Mouse (Mus musculus): ENCODE measurements around the gene Olfr373. TPM values are rescaled to one million over a fixed set of nuclear protein-coding genes. Genes with fewer than 3 reads are reported as not detected.

Gene Olfr373
- polyA plus RNA-seq, 1 experiment from 2014 or later, result not detected

DNA sequence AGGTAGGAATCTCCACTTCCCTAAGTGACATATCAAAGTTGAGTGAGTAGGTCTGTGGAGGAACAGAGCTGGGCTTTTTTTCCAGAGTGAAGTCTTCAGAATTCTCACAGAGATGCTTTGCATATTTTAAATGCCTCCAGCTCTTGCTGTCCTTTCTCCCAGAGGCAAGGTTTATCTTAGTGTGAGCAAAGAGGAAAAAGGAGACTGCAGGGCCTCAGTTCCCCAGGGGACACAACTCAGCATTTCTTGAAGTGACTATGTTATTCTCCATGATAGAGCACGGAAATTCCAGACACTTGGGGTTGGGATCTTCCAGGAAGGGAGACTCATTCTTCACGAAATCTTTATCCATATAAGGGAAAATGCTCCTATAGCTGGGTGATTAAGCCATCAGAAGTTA lies 64.3 kb downstream of the Olfr373 start:
- ATAC-seq (ENCODE audit: insufficient number of reproducible peaks, low FRiP score), result no peak
- no peak overlapping the region for H3K4me3 ChIP-seq
- WGBS, result 37% methylated on average over 2 of the region's 2 CpGs
- H3K4me1 ChIP-seq (replicated peaks), result peaks cover 33% of the 10 kb centered on the region
- no peak overlapping the region for H3K4me2 ChIP-seq
- H3K27ac ChIP-seq (ENCODE audit: poor library complexity, severe bottlenecking), result peak overlapping the region; percentile 51
- no peaks in the 10 kb centered on the region for H3K27me3 ChIP-seq (replicated peaks)
- no peak overlapping the region for H3K9ac ChIP-seq
- peaks cover 93% of the 10 kb centered on the region for H3K36me3 ChIP-seq
- no peaks in the 10 kb centered on the region for H3K9me3 ChIP-seq (replicated peaks)

DNA sequence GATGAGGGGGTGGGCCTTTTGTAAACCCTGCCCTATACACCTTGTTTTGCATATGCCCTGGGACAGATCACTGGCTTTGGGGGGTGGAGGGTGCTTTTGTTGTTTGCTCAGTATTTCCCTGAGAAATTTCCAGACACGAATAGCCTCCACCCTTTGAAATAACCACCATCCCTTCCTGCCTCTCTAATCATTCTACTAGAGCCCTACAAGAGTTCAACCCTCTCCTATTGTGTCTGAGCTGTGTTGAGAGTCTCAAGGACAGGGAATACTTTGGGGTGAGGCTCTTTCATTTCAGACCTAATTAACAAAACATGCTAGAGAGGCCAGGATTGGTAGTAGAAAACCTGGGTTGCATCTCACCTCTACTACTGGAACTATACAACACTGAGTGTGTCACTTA lies 66.1 kb downstream of the Olfr373 start:
- Histone ChIP-seq H3K27me3 (replicated peaks) (no peaks in the 10 kb centered on the region), H3K9ac (no peak overlapping the region), H3K9me3 (replicated peaks) (no peaks in the 10 kb centered on the region), H3K27ac (ENCODE audit: poor library complexity, severe bottlenecking) (no peak overlapping the region), H3K4me1 (replicated peaks) (peaks cover 30% of the 10 kb centered on the region), H3K36me3 (peaks cover 92% of the 10 kb centered on the region), H3K4me3 (no peak overlapping the region), H3K4me2 (no peak overlapping the region)
- no peak for ATAC-seq (ENCODE audit: insufficient number of reproducible peaks, low FRiP score)
- 63% methylated on average over 1 of the region's 1 CpGs for WGBS

DNA sequence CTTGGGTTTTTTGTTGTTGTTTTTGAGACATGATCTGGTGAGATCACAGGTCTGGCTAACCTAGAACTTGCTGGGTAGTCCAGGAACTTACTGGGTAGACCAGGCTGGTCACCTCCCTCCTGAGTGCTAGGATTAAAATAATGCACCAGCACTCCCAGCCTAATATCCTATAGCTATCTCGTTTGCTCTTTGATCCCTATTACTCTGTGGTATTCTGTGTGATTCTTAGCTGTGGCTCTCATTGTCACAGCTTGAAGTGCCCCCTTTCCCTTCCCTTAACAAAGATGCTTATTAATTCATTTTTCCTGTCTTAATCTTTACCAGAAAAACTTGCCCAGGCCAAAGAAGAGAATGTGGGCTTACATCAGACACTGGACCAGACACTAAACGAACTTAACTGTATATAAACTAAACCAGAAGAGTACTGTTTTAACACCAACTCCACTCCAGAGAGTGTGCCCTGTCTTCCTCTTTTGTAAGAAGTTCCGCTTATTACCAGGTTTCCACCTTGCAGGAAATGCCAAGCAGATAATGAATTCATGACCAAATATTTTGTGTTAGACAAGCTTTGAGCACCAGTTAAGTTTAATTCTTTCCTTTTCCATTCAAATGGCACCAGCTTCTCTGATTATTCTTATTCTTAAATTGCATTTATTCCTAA lies 68.6 kb downstream of the Olfr373 start:
- Histone ChIP-seq H3K4me3 (no peak overlapping the region), H3K36me3 (peaks cover 75% of the 10 kb centered on the region), H3K9ac (no peak overlapping the region), H3K4me1 (replicated peaks) (peaks cover 11% of the 10 kb centered on the region), H3K27ac (ENCODE audit: poor library complexity, severe bottlenecking) (no peak overlapping the region), H3K4me2 (no peak overlapping the region), H3K27me3 (replicated peaks) (no peaks in the 10 kb centered on the region), H3K9me3 (replicated peaks) (no peaks in the 10 kb centered on the region)
- WGBS, result 79% methylated on average over 3 of the region's 3 CpGs
- ATAC-seq (ENCODE audit: insufficient number of reproducible peaks, low FRiP score), result no peak

Other genes starting within 250 kb of the Olfr373 start
- 4.4 and 5.9 TPM in 2 replicates for gene Zfp709, start 201.2 kb upstream of the Olfr373 start, polyA plus RNA-seq (2016; fragmentation: Nextera tagmentation; extraction: Ambion mirVana)
- gene Zfp882, start 174.6 kb upstream of the Olfr373 start, polyA plus RNA-seq (2016; fragmentation: Nextera tagmentation; extraction: Ambion mirVana), result 2.4 and 2.9 TPM in 2 replicates
- 28.1 and 30.1 TPM in 2 replicates for gene Zfp617, start 174.5 kb upstream of the Olfr373 start, polyA plus RNA-seq (2016; fragmentation: Nextera tagmentation; extraction: Ambion mirVana)
- gene Zfp961, start 132.1 kb upstream of the Olfr373 start, polyA plus RNA-seq (2016; fragmentation: Nextera tagmentation; extraction: Ambion mirVana), result 14.6 and 14.9 TPM in 2 replicates
- 0.18 and 0.32 TPM in 2 replicates for gene Cyp4f18, start 73.6 kb upstream of the Olfr373 start, polyA plus RNA-seq (2016; fragmentation: Nextera tagmentation; extraction: Ambion mirVana)
- not detected in 2 replicates for gene Olfr372, start 42.0 kb upstream of the Olfr373 start, polyA plus RNA-seq (2016; fragmentation: Nextera tagmentation; extraction: Ambion mirVana)
- 0.14 TPM in 1 of 2 replicates, not detected in the other for gene Olfr374, start 23.9 kb downstream of the Olfr373 start, polyA plus RNA-seq (2016; fragmentation: Nextera tagmentation; extraction: Ambion mirVana)
- 399 and 414 TPM in 2 replicates for gene Tpm4, start 51.8 kb downstream of the Olfr373 start, polyA plus RNA-seq (2016; fragmentation: Nextera tagmentation; extraction: Ambion mirVana)
- gene Rab8a, start 78.0 kb downstream of the Olfr373 start, polyA plus RNA-seq (2016; fragmentation: Nextera tagmentation; extraction: Ambion mirVana), result 72.5 and 77.5 TPM in 2 replicates
- 0.09 TPM in 1 of 2 replicates, not detected in the other for gene Hsh2d, start 106.5 kb downstream of the Olfr373 start, polyA plus RNA-seq (2016; fragmentation: Nextera tagmentation; extraction: Ambion mirVana)
- gene Cib3, start 129.7 kb downstream of the Olfr373 start, polyA plus RNA-seq (2016; fragmentation: Nextera tagmentation; extraction: Ambion mirVana), result not detected in 2 replicates
- not detected in 2 replicates for gene Gm11034, start 130.5 kb downstream of the Olfr373 start, polyA plus RNA-seq (2016; fragmentation: Nextera tagmentation; extraction: Ambion mirVana)
- gene Fam32a, start 136.6 kb downstream of the Olfr373 start, polyA plus RNA-seq (2016; fragmentation: Nextera tagmentation; extraction: Ambion mirVana), result 43.9 and 44.7 TPM in 2 replicates
- 112 and 113 TPM in 2 replicates for gene Ap1m1, start 156.8 kb downstream of the Olfr373 start, polyA plus RNA-seq (2016; fragmentation: Nextera tagmentation; extraction: Ambion mirVana)
- gene Gm10282, start 222.1 kb downstream of the Olfr373 start, polyA plus RNA-seq (2016; fragmentation: Nextera tagmentation; extraction: Ambion mirVana), result 17.1 and 19.9 TPM in 2 replicates
- gene Klf2, start 235.9 kb downstream of the Olfr373 start, polyA plus RNA-seq (2016; fragmentation: Nextera tagmentation; extraction: Ambion mirVana), result 28.1 and 31.6 TPM in 2 replicates

All from heart, embryonic 12.5 days (tissue).